Mouse (Mus musculus) hindbrain, postnatal 0 days (tissue): ENCODE measurements around the gene Nedd9. TPM values are rescaled to one million over a fixed set of nuclear protein-coding genes. Genes with fewer than 3 reads are reported as not detected.

Experiments
- ATAC-seq: fragments of 200-750 bp; cut with Nextera tagmentation; 2 replicates; pipeline ENCODE4 v1.8.0; 2017; ENCODE audit warnings: mild to moderate bottlenecking, moderate TSS enrichment, moderate library complexity
- DNase-seq: peaks from one replicate; pipeline ENCODE4 v3.0.0-alpha.2; 2015; ENCODE audit warnings: low spot score
- H3K27ac ChIP-seq: fragments of 300-500 bp; sonication (generic); 2 replicates; pipeline ENCODE4 v1.5.1; 2014; ENCODE audit warnings: mild to moderate bottlenecking
- H3K27me3 ChIP-seq: fragments of 300-500 bp; sonication (generic); 2 replicates; pipeline ENCODE4 v1.6.1; 2014; ENCODE audit warnings: low read length, mixed read lengths; ENCODE audit not compliant: insufficient read depth
- H3K36me3 ChIP-seq: fragments of 300-500 bp; sonication (generic); 2 replicates; pipeline ENCODE4 v1.6.1; 2014; ENCODE audit warnings: low read length, mixed read lengths; ENCODE audit not compliant: insufficient read depth
- H3K4me1 ChIP-seq: fragments of 300-500 bp; sonication (generic); 2 replicates; pipeline ENCODE4 v1.6.1; 2014; ENCODE audit warnings: antibody characterized with exemption, low read length, mixed read lengths; ENCODE audit not compliant: insufficient read depth
- H3K4me2 ChIP-seq: fragments of 300-500 bp; sonication (generic); 2 replicates; pipeline ENCODE4 v1.6.1; 2014; ENCODE audit warnings: low read depth, mild to moderate bottlenecking, low read length, moderate library complexity, mixed read lengths
- H3K4me3 ChIP-seq: fragments of 300-500 bp; sonication (generic); 2 replicates; pipeline ENCODE4 v1.5.1; 2014; ENCODE audit warnings: low read length
- H3K9ac ChIP-seq: fragments of 300-500 bp; sonication (generic); replicated peaks from 2 replicates; pipeline ENCODE4 v1.6.1; 2014; ENCODE audit warnings: mild to moderate bottlenecking, low read length, moderate library complexity, mixed read lengths
- H3K9me3 ChIP-seq: fragments of 300-500 bp; sonication (generic); 2 replicates; pipeline ENCODE4 v1.6.1; 2016; ENCODE audit warnings: low read length, mixed read lengths
- CTCF ChIP-seq: IDR thresholded peaks from 2 replicates; pipeline ENCODE4 v1.5.1; 2016; ENCODE audit warnings: antibody characterized with exemption, control low read depth, low read depth
- WGBS: fragments of 180-500 bp; shearing (Covaris S2); extraction: QIAGEN DNeasy Blood & Tissue Kit; methylation state at CpG from one replicate; pipeline ENCODE4 v1.1.7; 2014; 5-methylcytosine and 5-hydroxymethylcytosine counted together
- polyA plus RNA-seq: library from polyadenylated mRNA; unstranded; fragments of >200 nt; fragmentation: Nextera tagmentation; extraction: Ambion mirVana; gene quantifications from 2 replicates; pipeline ENCODE4 v1.2.1, GENCODE M21; 2015
- total RNA-seq: library from RNA; depleted of rRNA; stranded (reverse); fragments of >200 nt; gene quantifications from 2 replicates; pipeline ENCODE4 v1.2.3, GENCODE M21; 2014

Gene Nedd9
- total and polyA plus RNA-seq, 2 experiments from 2014 or later, result 12.2 to 26.5 TPM

DNA sequence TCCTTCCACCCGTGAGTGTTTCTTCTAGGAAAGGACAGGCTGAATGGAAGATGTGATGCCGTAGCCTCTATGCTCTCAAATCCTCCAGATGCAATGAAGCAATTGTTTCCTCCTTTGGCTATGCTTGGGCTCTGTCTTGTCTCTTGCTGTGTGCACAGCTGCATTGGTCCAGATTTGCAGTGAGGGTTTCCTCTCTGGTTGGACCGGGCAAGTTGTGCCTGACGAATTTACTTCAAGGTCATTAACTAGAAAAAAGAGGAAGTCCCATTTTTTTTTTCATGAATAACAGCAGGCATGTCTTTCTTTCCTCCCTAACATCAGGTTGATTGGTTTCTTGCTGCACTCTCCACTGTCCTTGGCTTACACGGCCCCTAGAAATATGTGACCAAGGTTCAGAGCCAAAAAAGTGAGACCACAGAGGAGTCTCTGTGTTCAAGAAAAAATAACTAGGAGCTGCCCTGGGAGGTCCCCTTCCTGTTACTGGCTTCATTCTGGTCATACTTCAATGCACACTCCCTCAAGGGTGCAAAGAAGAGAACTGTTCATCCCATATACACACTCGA lies 84.6 kb downstream of the Nedd9 start:
- H3K4me1 ChIP-seq, result no peaks in the 10 kb centered on the region
- 34% methylated on average over 6 of the region's 6 CpGs for WGBS
- DNase-seq, result no peak
- ATAC-seq, result peak; percentile 32; the same call in 1 of the 2 replicates
- H3K27ac ChIP-seq, result no peak overlapping the region
- no peaks in the 10 kb centered on the region for H3K9me3 ChIP-seq
- no peak for TF ChIP-seq CTCF
- H3K9ac ChIP-seq, result no peak overlapping the region
- no peaks in the 10 kb centered on the region for H3K27me3 ChIP-seq
- H3K36me3 ChIP-seq, result no peaks in the 10 kb centered on the region
- H3K4me2 ChIP-seq, result no peak overlapping the region
- H3K4me3 ChIP-seq, result no peak overlapping the region

DNA sequence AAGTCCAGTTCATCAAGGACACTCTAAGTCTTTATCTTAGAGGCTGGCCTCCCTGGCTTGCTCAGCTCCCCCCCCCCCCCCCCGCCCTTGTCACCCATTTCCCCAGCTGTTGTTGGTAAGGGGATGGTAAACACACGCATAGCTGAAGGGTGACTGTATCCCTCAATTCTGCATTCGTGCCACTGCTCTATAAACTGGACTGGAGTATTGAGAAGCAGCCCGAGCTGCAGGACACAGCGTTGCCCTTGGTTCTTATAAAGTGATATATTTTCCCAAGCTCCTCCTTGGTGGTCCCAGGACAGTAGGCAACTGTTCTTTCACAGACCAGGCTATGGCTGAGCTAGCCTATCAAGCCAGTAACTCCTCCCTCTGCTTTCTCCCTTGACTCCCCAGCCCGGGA lies 85.4 kb downstream of the Nedd9 start:
- no peaks in the 10 kb centered on the region for H3K36me3 ChIP-seq
- no peak overlapping the region for H3K4me2 ChIP-seq
- no peak overlapping the region for H3K27ac ChIP-seq
- ATAC-seq (peak; percentile 66; the same call in 1 of the 2 replicates), DNase-seq (peak; percentile 30)
- no peaks in the 10 kb centered on the region for H3K4me1 ChIP-seq
- H3K9ac ChIP-seq, result no peak overlapping the region
- no peaks in the 10 kb centered on the region for H3K9me3 ChIP-seq
- no peaks in the 10 kb centered on the region for H3K27me3 ChIP-seq
- WGBS, result 41% methylated on average over 5 of the region's 6 CpGs
- TF ChIP-seq CTCF, result no peak
- H3K4me3 ChIP-seq, result no peak overlapping the region

DNA sequence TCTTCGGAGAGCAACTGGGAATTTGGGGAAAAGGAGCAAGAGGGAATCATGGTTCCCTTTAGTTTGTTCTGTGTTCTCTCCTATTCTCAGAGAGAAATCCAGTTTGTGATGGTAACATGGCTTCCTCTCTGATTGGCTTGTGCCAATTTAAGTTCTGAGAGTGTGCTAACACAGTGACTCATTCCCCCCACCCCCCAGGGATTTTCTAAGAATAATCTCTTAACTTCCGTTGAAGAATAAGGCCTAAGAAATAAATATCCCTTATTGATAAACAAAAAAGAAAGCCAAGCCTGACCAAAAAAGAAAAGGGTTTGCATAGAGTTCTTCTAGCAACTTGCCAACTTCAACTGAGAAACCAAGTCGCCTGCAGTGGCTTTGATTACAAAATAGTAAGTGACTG lies 86.9 kb downstream of the Nedd9 start:
- TF ChIP-seq CTCF, result no peak
- Histone ChIP-seq H3K4me3 (no peak overlapping the region), H3K36me3 (no peaks in the 10 kb centered on the region), H3K9ac (no peak overlapping the region), H3K9me3 (no peaks in the 10 kb centered on the region), H3K4me2 (no peak overlapping the region), H3K27me3 (no peaks in the 10 kb centered on the region), H3K4me1 (no peaks in the 10 kb centered on the region), H3K27ac (no peak overlapping the region)
- DNase-seq, result no peak
- 78% methylated on average over 3 of the region's 3 CpGs for WGBS
- ATAC-seq, result no peak

DNA sequence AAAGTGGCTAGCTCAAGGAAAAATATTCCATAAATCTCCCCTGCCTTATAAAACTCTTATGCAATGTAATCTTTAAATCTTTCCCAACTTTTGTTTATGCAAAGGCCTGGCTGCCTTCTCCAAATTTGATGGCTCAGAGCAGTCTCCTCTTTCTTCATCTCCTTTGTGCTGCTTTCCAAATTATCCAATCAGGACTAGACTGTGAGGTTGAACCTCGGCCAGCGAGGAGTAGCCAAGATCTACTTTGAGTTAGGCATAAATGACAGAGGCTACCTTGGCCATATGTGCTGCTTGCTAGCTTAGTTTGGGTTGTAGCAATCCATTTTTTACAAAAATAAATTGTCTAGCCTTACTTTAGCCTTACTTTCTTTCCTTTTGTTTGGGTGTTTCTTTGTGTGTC lies 95.0 kb downstream of the Nedd9 start:
- WGBS, result 90% methylated on average over 2 of the region's 2 CpGs
- no peak overlapping the region for H3K27ac ChIP-seq
- no peaks in the 10 kb centered on the region for H3K27me3 ChIP-seq
- H3K4me3 ChIP-seq, result no peak overlapping the region
- ATAC-seq, result no peak
- no peak for DNase-seq
- H3K9me3 ChIP-seq, result no peaks in the 10 kb centered on the region
- no peak for TF ChIP-seq CTCF
- no peak overlapping the region for H3K9ac ChIP-seq
- no peaks in the 10 kb centered on the region for H3K4me1 ChIP-seq
- H3K36me3 ChIP-seq, result no peaks in the 10 kb centered on the region
- no peak overlapping the region for H3K4me2 ChIP-seq

DNA sequence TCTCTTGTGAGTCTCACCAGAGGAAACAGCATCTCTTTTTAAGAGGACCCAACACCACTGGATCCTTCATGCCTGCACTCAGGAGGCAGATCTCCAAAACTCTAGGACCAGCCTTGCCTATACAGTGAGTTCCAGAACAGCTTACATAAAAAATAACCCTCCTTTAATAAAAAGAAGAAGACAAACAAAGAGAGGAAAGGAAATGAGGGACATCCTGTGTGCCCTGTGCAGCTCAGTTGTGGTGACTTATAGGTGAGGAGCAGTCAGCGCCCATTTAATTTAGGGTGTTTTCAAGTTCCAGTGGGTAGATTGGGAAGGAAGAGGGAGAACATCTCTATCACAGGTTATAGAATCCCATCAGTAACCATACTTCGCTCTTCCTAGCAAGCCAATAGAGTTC lies 96.5 kb downstream of the Nedd9 start:
- H3K27me3 ChIP-seq, result no peaks in the 10 kb centered on the region
- no peak overlapping the region for H3K9ac ChIP-seq
- H3K4me1 ChIP-seq, result no peaks in the 10 kb centered on the region
- DNase-seq, result no peak
- no peaks in the 10 kb centered on the region for H3K36me3 ChIP-seq
- no peak overlapping the region for H3K4me2 ChIP-seq
- no peak for ATAC-seq
- TF ChIP-seq CTCF, result no peak
- 93% methylated on average over 2 of the region's 2 CpGs for WGBS
- H3K9me3 ChIP-seq, result no peaks in the 10 kb centered on the region
- no peak overlapping the region for H3K4me3 ChIP-seq
- no peak overlapping the region for H3K27ac ChIP-seq

DNA sequence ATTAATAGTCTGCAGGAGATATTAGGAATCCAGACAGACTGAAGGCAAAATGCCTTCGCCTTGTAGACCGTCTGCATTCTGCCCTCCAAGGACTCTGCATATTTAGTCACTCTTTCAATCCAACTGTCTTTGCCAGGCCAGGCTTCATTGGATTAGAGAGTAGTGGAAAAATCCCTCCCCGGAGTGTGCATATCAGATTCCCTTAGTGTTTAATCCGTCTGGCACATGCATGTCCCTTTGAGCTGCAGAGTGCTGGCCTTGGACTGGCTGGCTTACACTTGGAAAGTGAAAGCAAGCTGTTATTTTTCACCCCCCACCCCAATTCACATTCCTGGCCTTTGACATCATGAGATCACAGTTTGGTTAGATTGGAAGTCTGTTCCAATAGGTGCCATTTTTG lies 100.6 kb downstream of the Nedd9 start:
- no peak for ATAC-seq
- Histone ChIP-seq H3K9ac (no peak overlapping the region), H3K4me3 (no peak overlapping the region), H3K4me2 (no peak overlapping the region), H3K36me3 (no peaks in the 10 kb centered on the region), H3K9me3 (no peaks in the 10 kb centered on the region), H3K27ac (no peak overlapping the region), H3K4me1 (no peaks in the 10 kb centered on the region), H3K27me3 (no peaks in the 10 kb centered on the region)
- no peak for TF ChIP-seq CTCF
- no peak for DNase-seq
- WGBS, result 54% methylated on average over 4 of the region's 4 CpGs

DNA sequence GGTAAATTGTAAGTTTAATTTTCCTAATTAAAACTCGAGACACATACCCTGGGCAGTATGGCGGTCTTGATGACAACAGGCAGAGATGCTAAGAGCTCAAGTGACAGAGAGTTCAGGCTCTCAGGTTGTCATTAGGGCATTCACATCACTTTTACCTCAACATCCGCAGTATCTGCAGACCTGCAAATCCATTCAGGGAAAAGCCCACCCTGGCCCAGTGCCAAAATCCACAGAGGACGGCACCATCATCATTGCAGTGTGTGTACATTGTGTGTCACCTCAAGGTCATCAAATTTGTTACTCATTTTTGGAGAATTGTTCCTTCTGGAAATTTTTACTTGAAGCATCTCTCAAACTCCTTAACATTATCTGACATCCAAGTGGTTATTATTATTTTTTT lies 102.3 kb downstream of the Nedd9 start:
- Histone ChIP-seq H3K4me1 (no peaks in the 10 kb centered on the region), H3K9me3 (no peaks in the 10 kb centered on the region), H3K9ac (no peak overlapping the region), H3K27me3 (no peaks in the 10 kb centered on the region), H3K27ac (no peak overlapping the region), H3K36me3 (no peaks in the 10 kb centered on the region), H3K4me2 (no peak overlapping the region), H3K4me3 (no peak overlapping the region)
- ATAC-seq (no peak), DNase-seq (no peak)
- 71% methylated on average over 4 of the region's 4 CpGs for WGBS
- no peak for TF ChIP-seq CTCF
